Mouse (Mus musculus) cerebellum, adult 2 months (tissue): ENCODE measurements around the gene Bcar1. TPM values are rescaled to one million over a fixed set of nuclear protein-coding genes. Genes with fewer than 3 reads are reported as not detected.

Experiments
- DNase-seq, 2 experiments: peaks; one replicate each; pipeline ENCODE4 v3.0.0; 2021
- H3K27ac ChIP-seq: fragments of 200-500 bp; 2 replicates; pipeline ENCODE4 v1.5.1; 2012; ENCODE audit warnings: low read length, control low read depth, inconsistent platforms; ENCODE audit not compliant: insufficient read depth
- H3K27me3 ChIP-seq: fragments of 200-500 bp; 2 replicates; pipeline ENCODE4 v1.6.1; 2012; ENCODE audit warnings: inconsistent platforms, mild to moderate bottlenecking, low read length, moderate library complexity; ENCODE audit not compliant: control insufficient read depth, insufficient read depth
- H3K4me1 ChIP-seq: fragments of 200-500 bp; 2 replicates; pipeline ENCODE4 v1.6.1; 2011; ENCODE audit warnings: low read length; ENCODE audit not compliant: control insufficient read depth, insufficient read depth
- H3K4me3 ChIP-seq: fragments of 200-500 bp; replicated peaks from 2 replicates; pipeline ENCODE3; 2011; ENCODE audit warnings: mild to moderate bottlenecking, low read depth, low read length, control low read depth; ENCODE audit not compliant: insufficient read depth
- CTCF ChIP-seq: fragments of 200-500 bp; IDR thresholded peaks from 2 replicates; pipeline ENCODE4 v1.5.1; 2011; ENCODE audit warnings: low read depth, mild to moderate bottlenecking, control low read depth, low read length, moderate library complexity, borderline replicate concordance; ENCODE audit not compliant: insufficient read depth
- POLR2A ChIP-seq: fragments of 200-500 bp; IDR thresholded peaks from 2 replicates; pipeline ENCODE4 v1.6.1; 2011; ENCODE audit warnings: low read length, control low read depth, borderline replicate concordance; ENCODE audit not compliant: insufficient read depth
- WGBS: fragments of 180-500 bp; shearing (Covaris S2); methylation state at CpG from one replicate; pipeline ENCODE4 v1.1.7; 2018; 5-methylcytosine and 5-hydroxymethylcytosine counted together
- polyA plus RNA-seq: library from polyadenylated mRNA; depleted of rRNA; stranded (reverse); fragments of >200 nt; gene quantifications from 2 replicates; pipeline ENCODE4 v1.2.3, GENCODE M21; 2012

Gene Bcar1
- polyA plus RNA-seq, 1 experiment, result 129 TPM

DNA sequence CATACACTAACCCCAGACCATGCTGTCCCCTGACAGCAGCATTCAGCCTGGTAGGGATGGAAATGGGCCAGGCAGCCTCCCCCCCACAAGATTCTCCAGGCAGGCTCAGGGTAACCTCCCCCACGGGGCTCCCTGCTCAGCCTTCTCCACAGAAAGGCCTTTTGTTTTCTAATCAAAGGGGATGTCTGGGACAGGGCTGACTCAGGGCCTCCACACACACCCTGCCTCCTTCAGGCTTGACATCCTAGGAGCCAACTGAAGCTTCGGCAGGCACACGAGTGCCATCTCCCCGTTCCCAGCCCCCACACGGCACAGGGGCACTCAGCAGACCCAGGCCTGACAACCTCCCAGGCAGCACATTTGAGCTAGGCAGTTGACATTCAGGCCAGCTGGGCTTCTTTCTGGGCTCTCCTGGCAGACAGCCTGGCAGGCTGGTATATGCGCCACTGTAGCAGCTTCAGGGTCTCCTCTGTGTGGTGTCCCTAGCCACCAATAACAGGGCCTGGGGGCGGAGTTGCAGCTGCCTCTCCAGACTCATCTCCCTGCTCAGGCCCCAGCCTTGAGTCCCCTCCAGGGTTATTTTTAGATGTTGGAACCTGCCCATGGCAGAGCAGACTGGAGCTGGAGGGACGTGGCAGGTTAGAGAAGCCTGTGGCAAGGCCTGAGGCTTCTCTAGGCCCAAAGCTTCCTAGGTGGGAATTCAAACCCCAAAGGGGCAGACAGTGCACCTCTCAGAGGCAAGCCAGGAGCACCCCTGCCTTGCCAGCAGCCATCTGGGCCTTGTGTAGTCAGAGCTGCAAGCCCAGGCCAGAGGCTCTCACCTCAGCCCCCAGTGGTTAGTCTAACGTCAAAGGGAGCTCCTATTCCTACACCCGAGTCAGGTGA, 26.8 kb downstream of the Bcar1 start:
- 4% methylated on average over 10 of the region's 10 CpGs for WGBS

DNA sequence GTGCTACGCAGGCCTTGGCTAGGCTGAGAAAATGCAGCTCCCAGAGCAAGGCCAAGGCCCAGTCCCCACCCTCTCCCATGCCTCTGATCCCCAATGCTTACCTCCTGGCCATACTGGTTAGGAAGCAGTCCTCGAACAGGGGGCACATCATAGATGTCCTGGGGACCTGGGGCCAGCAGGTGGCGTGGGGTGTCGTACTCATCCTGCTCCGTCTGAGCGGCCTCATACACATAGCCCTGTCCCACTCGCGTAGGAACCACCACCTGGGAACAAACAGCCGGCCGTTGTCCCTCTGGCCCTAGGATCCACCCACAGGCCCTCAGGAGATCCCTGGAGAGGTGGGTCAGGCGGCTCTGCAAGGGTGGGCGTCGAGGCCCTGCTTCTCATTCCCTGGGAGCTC, 28.1 kb downstream of the Bcar1 start:
- Histone ChIP-seq H3K4me1 (peaks cover 66% of the 10 kb centered on the region), H3K27ac (0 out of 2 replicates have a peak overlapping the region, but pooled peaks have one; percentile 73), H3K27me3 (no peaks in the 10 kb centered on the region), H3K4me3 (no peak overlapping the region)
- TF ChIP-seq CTCF, result peak; percentile 24; the same call in 1 of the 2 replicates
- no peak for TF ChIP-seq POLR2A
- peak in 1 of 2 experiments; percentile 28 for DNase-seq
- WGBS, result 48% methylated on average over 13 of the region's 13 CpGs

More for the DNA sequence above, 26.8 kb downstream of the Bcar1 start:
- Histone ChIP-seq H3K27ac (peak overlapping the region; percentile 73), H3K27me3 (no peaks in the 10 kb centered on the region), H3K4me3 (no peak overlapping the region), H3K4me1 (peaks cover 68% of the 10 kb centered on the region)
- TF ChIP-seq CTCF (no peak), POLR2A (no peak)
- peak; percentile 80 to 87 for DNase-seq

DNA sequence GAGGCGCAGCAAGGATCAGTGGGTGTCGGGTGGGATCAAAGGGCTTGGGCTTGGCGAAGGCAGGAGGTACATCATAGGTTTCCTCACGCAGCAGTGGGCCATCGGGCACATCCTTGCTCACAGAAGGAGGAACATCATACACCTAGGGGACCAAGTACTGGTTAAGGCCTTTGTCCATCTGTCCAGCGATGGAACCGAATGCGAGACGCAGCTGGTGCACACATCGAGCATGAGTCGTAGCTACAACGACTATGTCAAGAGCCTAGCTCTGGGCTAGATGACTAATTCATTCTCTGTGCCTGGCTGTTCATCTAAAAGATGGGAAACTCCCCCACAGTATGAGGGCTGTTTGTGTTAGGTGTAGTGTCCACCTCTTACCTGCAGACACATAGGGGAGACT, 29.3 kb downstream of the Bcar1 start:
- TF ChIP-seq POLR2A (no peak), CTCF (no peak)

DNA sequence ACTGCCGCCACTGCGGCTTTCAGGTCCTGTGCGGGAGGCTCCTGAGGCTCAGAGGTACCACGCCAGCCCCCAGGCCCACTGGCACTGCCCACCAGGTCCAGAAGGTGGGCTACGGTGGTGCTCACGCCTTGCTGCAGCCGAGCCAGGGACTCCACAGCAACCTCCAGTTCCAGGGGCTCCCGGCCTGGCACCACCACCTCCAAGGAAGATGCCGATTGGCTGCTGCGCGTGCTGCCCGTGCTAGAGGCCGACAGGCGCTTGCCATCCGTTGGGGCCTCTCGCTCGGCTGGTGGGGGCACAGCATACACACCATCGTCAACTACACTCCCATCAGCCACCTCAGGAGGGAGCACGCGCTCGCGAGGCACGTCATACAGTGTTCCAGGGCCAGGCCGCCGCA, 29.8 kb downstream of the Bcar1 start:
- Histone ChIP-seq H3K27me3 (no peaks in the 10 kb centered on the region), H3K4me1 (peaks cover 59% of the 10 kb centered on the region), H3K4me3 (no peak overlapping the region), H3K27ac (peak overlapping the region; percentile 62; the same call in 1 of the 2 replicates)
- TF ChIP-seq POLR2A, result no peak
- no peak for TF ChIP-seq CTCF
- 56% methylated on average over 25 of the region's 25 CpGs for WGBS
- DNase-seq, result no peak

More for the DNA sequence above, 29.3 kb downstream of the Bcar1 start:
- no peak overlapping the region for H3K4me3 ChIP-seq
- no peak overlapping the region for H3K27ac ChIP-seq
- no peak for DNase-seq
- peaks cover 59% of the 10 kb centered on the region for H3K4me1 ChIP-seq
- H3K27me3 ChIP-seq, result no peaks in the 10 kb centered on the region
- WGBS, result 82% methylated on average over 12 of the region's 12 CpGs

DNA sequence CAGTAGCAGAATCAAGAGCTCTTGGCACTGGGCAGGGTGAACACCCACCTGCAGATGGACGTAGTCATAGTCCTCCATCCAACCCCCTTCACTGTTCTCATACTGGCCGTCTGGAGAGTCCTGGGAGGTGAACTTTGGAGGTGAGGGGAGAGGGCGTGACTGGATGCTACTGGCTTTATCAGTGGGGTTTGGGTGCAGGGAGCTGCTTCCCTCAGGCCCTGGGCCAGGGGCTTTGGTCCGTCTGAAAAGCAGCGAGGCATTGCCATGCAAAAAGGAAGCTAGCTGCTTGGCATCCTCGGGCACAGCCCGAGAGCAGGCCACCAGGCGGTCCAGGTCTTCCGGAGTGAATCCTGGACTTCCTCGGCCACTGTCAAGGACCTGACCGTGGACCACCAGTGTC, 30.3 kb downstream of the Bcar1 start:
- TF ChIP-seq POLR2A (no peak), CTCF (no peak)
- 31% methylated on average over 11 of the region's 11 CpGs for WGBS
- DNase-seq, result peak in 1 of 2 experiments; percentile 43
- Histone ChIP-seq H3K4me3 (no peak overlapping the region), H3K4me1 (peaks cover 58% of the 10 kb centered on the region), H3K27ac (peak overlapping the region; percentile 62), H3K27me3 (no peaks in the 10 kb centered on the region)

DNA sequence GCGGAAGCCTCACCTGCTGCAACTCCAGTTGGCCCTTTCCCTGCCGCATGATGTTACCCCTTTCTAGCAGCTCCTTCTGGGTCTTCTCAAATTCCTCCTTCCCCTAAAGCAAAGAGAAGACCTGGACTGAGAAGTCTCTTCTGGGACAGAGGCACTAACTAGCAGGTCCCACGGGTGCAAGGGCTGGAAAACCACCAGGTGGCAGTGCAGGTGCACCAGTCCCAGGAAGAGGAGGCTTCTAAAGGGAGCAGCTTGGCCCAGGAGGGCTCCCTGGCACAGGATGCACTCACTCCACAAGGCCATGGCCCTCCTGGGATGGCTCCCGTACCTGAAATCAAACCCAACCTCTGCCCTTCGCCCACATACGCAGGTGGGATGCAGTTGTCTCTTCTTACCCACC, 31.0 kb downstream of the Bcar1 start:
- no peak overlapping the region for H3K4me3 ChIP-seq
- TF ChIP-seq CTCF (peak; percentile 98), POLR2A (no peak)
- DNase-seq, result peak; percentile 90 to 93
- H3K27me3 ChIP-seq, result no peaks in the 10 kb centered on the region
- peak overlapping the region; percentile 62 for H3K27ac ChIP-seq
- 13% methylated on average over 6 of the region's 6 CpGs for WGBS
- peaks cover 51% of the 10 kb centered on the region for H3K4me1 ChIP-seq

DNA sequence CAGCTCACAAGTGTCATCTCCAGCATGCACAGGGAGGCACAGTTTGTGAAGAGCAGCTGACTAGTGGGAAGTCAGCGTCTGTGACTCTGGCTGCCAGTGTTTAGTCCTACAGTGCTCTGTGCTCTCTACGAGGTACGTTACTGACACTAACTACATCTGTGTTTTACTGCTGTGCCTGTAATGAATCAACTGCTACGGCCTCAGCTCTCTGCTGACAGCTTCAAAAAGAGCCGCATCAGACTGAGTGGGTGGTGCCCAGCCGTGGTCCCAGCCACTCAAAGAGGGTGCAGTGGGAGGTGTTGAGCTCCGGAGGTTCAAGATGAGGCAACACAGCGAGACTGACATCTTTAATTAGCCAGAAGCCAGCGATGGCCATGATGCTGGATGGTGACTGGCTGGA, 31.5 kb downstream of the Bcar1 start:
- no peak for DNase-seq
- H3K4me3 ChIP-seq, result no peak overlapping the region
- no peak overlapping the region for H3K27ac ChIP-seq
- 30% methylated on average over 9 of the region's 9 CpGs for WGBS
- H3K27me3 ChIP-seq, result no peaks in the 10 kb centered on the region
- TF ChIP-seq POLR2A, result no peak
- no peak for TF ChIP-seq CTCF
- H3K4me1 ChIP-seq, result peaks cover 47% of the 10 kb centered on the region

DNA sequence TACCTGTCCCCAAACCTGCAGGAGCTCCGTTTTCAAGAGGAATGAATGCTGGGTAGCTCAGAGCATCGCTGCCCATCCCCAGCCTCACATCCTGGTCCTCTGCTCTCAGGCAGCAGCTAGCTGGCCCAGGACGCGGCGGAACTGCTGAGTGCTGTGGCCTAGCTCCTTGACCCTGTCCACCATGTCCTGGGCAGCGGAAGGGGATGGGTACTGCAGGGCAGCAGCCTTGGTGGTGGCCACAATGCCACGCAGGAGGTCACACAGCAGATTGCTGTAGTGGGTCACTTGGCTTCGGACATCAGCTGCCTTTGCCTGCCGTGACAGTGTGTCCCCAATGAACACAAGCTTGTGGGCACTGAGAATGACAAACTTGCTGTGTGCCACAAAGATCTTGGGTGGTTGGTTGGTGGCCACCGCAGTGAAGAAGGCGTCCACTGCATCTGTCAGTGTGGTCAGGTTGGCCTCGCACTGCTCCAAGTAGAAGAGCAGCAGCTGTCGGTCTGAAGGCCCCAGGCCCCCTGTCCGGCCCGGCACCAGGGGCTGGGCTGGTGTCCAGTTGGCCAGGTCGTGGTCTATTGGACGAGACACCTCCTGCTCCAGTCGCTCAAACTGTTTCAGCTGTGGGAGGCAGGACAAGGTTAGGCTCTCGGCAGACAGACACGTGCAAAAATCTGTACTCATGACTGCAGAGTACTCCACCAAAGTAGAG, 32.7 kb downstream of the Bcar1 start:
- Histone ChIP-seq H3K4me1 (peaks cover 35% of the 10 kb centered on the region), H3K27ac (no peak overlapping the region), H3K27me3 (no peaks in the 10 kb centered on the region), H3K4me3 (no peak overlapping the region)
- no peak for DNase-seq
- TF ChIP-seq CTCF (no peak), POLR2A (no peak)
- WGBS, result 39% methylated on average over 20 of the region's 20 CpGs
